Mouse (Mus musculus): ENCODE measurements around the gene Hfe. TPM values are rescaled to one million over a fixed set of nuclear protein-coding genes. Genes with fewer than 3 reads are reported as not detected.
A peak's percentile ranks its signal among the peaks of the same experiment; 100 is the strongest.
"Not testable (repeated sequence)": the region's sequence is repeated elsewhere in the genome, so short reads cannot be mapped to it uniquely, and the experiment has no call there.

The Hfe gene
- polyA plus RNA-seq, 1 experiment from 2014 or later, result 2.5 TPM

DNA sequence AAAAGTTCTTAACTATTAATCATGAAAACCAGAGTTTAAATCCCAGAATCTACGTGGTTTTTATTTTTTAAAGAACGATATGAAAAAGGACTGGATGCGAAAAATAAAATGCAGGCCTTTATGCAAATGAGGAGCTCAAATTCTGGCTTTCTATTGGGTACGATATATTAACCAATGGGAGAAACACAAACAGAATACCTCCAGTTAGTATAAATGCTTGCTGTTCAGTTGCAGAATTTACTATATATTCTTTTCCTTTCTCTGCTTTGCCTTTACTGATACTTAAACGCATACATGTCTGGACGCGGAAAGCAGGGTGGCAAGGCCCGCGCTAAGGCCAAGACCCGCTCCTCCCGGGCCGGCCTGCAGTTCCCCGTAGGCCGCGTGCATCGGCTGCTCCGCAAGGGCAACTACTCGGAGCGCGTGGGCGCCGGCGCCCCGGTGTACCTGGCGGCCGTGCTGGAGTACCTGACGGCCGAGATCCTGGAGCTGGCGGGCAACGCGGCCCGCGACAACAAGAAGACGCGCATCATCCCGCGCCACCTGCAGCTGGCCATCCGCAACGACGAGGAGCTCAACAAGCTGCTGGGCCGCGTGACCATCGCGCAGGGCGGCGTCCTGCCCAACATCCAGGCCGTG, 40.3 kb upstream of the Hfe start, which contains the start of gene Hist1h2ab:
TSS of gene Hist1h2ab (plus strand) at position 288 of the 639 bp plus-strand sequence.
- H3K36me3 ChIP-seq (replicated peaks); H3K27me3 ChIP-seq; H3K4me1 ChIP-seq; H3K9me3 ChIP-seq: not testable (repeated sequence)
- Histone ChIP-seq H3K9ac (peak within 1 kb of the TSS; percentile 56), H3K27ac (peak within 1 kb of the TSS; percentile 98), H3K4me3 (replicated peaks) (peak within 1 kb of the TSS; percentile 47), H3K4me2 (peak within 1 kb of the TSS; percentile 59)
- under 1% methylated on average over 35 of the region's 47 CpGs for WGBS
- peak; percentile 64 for ATAC-seq (ENCODE audit: low FRiP score)

DNA sequence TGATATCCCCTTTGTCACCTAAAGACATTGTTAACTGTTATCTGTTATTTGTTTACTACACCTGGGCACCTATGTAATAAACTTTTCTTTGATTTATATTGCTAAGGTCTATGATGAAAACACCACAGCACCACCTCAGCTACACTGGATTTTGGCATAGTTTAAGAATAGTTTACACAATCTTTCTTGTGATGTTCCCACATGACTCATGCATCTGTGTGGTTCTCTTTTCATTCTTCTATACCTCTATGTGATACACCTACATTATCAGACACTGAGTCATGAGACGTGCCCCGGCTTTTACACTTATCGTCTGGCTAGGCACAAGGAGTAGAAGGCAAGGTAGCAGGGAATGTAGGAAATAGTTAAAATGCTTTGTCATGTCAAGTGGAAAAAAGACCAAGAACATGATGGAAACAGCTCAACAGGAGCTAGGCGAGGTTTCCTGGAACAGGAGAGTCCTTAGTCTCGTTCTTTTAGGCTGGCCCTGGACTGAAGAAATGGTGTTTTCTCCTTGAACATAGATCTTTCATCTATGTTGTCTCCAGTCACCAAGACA, 39.0 kb upstream of the Hfe start:
- H3K27me3 ChIP-seq, result no peaks in the 10 kb centered on the region
- no peak overlapping the region for H3K4me3 ChIP-seq (replicated peaks)
- H3K27ac ChIP-seq, result peak overlapping the region; percentile 79
- H3K9ac ChIP-seq, result no peak overlapping the region
- peaks cover 9% of the 10 kb centered on the region for H3K4me1 ChIP-seq
- 92% methylated on average over 5 of the region's 5 CpGs for WGBS
- ATAC-seq (ENCODE audit: low FRiP score), result no peak
- no peak overlapping the region for H3K4me2 ChIP-seq
- H3K9me3 ChIP-seq, result no peaks in the 10 kb centered on the region
- H3K36me3 ChIP-seq (replicated peaks), result no peaks in the 10 kb centered on the region

DNA sequence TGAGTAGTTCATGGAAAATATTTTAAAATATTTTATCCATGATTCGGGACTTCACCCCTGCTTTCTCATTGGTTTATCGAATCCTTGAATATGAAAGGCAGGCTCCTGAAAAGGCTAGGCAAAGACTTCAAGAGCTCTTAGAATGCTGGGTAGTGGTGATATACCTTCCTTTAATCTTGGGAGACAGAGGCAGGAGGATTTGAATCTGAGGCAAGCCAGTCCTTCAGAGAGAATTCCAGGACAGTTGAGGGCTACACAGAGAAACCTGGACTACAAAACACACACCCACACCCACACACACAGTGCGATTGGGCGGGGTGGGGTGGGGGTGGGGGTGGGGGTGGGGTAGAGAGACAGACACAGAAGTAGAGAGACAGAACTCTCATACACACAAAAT, 37.2 kb upstream of the Hfe start:
- H3K9me3 ChIP-seq, result no peaks in the 10 kb centered on the region
- H3K4me2 ChIP-seq, result peak overlapping the region; percentile 63
- H3K27me3 ChIP-seq, result no peaks in the 10 kb centered on the region
- H3K4me1 ChIP-seq, result peaks cover 17% of the 10 kb centered on the region
- H3K4me3 ChIP-seq (replicated peaks), result 0 out of 2 replicates have a peak overlapping the region, but pooled peaks have one; percentile 4
- no peak for ATAC-seq (ENCODE audit: low FRiP score)
- peak overlapping the region; percentile 48 for H3K9ac ChIP-seq
- 7% methylated on average over 4 of the region's 4 CpGs for WGBS
- peak overlapping the region; percentile 99 for H3K27ac ChIP-seq
- no peaks in the 10 kb centered on the region for H3K36me3 ChIP-seq (replicated peaks)

DNA sequence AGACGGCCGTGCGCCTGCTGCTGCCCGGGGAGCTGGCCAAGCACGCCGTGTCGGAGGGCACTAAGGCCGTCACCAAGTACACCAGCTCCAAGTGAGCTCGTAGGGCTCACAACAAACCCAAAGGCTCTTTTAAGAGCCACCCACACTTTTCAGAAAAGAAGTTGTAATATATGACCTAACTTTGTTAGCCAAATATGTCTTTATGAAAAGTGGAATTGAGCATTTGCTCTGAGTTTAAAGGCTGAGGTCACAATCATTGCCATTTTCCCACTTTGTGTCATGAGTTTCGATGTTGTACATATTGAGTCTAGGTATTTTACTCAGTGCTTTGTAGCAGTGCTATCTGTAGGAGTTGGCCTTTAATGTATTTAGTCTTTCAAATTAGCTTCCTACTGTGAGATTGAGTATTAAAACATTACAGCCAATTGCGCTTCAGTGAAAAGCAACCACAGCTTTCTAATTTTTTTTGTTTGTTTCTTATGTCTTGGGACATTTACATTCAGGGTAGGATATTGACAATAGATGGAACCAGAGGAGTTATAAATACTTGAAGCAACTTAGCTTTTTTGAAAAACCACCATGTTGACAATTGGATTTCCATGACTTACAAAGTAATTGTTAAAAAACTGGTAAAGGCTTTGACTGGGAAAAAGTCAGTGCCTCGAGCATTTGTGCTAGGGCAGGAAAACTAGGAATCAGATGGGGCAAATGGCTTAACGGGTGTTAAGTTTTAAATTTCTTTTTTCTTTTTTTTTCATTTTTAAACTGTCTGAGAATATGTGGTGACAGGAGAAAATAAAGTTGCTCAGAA, 36.6 kb upstream of the Hfe start:
- H3K36me3 ChIP-seq (replicated peaks), result no peaks in the 10 kb centered on the region
- peak overlapping the region; percentile 99 for H3K27ac ChIP-seq
- peaks cover 17% of the 10 kb centered on the region for H3K4me1 ChIP-seq
- no peak for ATAC-seq (ENCODE audit: low FRiP score)
- H3K9me3 ChIP-seq, result no peaks in the 10 kb centered on the region
- peak overlapping the region; percentile 45 for H3K4me3 ChIP-seq (replicated peaks)
- peak overlapping the region; percentile 58 for H3K9ac ChIP-seq
- no peaks in the 10 kb centered on the region for H3K27me3 ChIP-seq
- peak overlapping the region; percentile 63 for H3K4me2 ChIP-seq
- 1% methylated on average over 11 of the region's 13 CpGs for WGBS

DNA sequence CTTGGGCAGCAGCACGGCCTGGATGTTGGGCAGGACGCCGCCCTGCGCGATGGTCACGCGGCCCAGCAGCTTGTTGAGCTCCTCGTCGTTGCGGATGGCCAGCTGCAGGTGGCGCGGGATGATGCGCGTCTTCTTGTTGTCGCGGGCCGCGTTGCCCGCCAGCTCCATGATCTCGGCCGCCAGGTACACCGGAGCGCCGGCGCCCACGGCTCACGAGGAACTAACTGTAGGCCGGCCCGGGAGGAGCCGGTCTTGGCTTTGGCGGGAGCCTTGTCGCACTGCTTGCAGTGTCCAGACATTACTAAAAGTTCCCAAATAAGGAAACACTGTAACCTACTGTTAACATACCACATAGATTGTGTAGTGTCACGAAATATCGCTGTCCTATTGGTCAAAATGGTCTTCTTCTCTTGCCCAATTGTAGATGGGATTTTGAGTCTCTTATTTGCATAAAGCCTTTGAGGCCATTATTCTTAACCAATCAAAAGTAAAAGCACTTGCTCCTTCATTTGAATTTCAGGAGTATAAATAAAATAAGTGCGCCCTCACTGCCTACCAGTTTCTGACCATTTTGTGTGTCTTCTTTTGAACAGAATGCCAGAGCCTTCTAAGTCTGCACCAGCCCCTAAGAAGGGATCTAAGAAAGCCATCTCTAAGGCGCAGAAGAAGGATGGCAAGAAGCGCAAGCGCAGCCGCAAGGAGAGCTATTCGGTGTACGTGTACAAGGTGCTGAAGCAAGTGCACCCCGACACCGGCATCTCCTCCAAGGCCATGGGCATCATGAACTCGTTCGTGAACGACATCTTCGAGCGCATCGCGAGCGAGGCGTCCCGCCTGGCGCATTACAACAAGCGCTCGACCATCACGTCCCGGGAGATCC, 35.8 kb upstream of the Hfe start, which contains the start of gene Hist1h2bb:
TSS of gene Hist1h2bb (plus strand) at position 534 of the 880 bp plus-strand sequence.
- under 1% methylated on average over 40 of the region's 58 CpGs for WGBS

DNA sequence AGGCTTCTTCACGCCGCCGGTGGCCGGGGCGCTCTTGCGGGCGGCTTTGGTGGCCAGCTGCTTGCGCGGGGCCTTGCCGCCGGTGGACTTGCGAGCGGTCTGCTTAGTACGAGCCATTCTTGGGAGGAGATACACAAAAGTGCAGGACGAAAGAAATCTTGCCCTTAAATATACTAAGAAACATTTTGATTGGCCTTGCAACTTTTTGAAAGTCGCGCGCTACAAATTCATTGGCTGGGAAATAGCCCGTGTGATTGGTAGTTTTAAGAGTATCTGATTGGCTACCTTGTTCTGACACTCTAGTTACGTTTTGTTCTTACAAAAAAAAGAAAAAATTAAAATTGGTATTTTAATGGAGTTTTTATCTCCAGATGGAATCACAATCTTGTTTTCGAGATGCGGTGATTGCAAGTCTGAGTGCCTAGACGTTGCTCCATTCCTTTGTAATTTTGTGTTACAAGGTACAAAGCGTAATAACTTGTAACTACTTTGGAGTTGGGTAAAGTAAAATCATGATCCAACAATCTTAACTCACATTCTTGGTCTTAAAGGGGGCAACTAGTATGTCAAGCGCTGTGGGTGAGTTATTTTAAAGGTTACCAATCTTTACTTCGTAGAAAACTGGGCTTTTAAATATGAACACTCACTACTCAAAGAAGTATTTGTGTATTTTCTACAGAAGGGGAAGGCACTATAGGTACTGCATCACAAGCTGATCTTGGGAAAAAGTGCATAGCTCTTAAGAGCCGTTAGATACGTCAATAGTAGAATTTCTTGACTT, 34.9 kb upstream of the Hfe start, which contains the start of gene Hist1h3c:
TSS of gene Hist1h3c (minus strand) at position 222 of the 781 bp plus-strand sequence.
- peak within 1 kb of the TSS; percentile 99 for H3K27ac ChIP-seq
- peak within 1 kb of the TSS; percentile 63 for H3K4me2 ChIP-seq
- H3K4me1 ChIP-seq, result peaks cover 21% of the 10 kb centered on the region
- under 1% methylated on average over 26 of the region's 28 CpGs for WGBS
- no peaks in the 10 kb centered on the region for H3K9me3 ChIP-seq
- H3K27me3 ChIP-seq, result no peaks in the 10 kb centered on the region
- peak within 1 kb of the TSS; percentile 75 for H3K9ac ChIP-seq
- H3K36me3 ChIP-seq (replicated peaks), result no peaks in the 10 kb centered on the region
- peak; percentile 72 for ATAC-seq (ENCODE audit: low FRiP score)
- H3K4me3 ChIP-seq (replicated peaks), result peak within 1 kb of the TSS; percentile 45

More for the DNA sequence above, 35.8 kb upstream of the Hfe start, which contains the start of gene Hist1h2bb:
- not testable (repeated sequence) for H3K9me3 ChIP-seq; H3K27me3 ChIP-seq; H3K36me3 ChIP-seq (replicated peaks)
- H3K27ac ChIP-seq, result peak within 1 kb of the TSS; percentile 99
- H3K4me2 ChIP-seq, result peak within 1 kb of the TSS; percentile 63
- H3K9ac ChIP-seq, result peak within 1 kb of the TSS; percentile 75
- H3K4me3 ChIP-seq (replicated peaks), result peak within 1 kb of the TSS; percentile 45
- H3K4me1 ChIP-seq, result peaks cover 17% of the 10 kb centered on the region
- ATAC-seq (ENCODE audit: low FRiP score), result peak; percentile 92

DNA sequence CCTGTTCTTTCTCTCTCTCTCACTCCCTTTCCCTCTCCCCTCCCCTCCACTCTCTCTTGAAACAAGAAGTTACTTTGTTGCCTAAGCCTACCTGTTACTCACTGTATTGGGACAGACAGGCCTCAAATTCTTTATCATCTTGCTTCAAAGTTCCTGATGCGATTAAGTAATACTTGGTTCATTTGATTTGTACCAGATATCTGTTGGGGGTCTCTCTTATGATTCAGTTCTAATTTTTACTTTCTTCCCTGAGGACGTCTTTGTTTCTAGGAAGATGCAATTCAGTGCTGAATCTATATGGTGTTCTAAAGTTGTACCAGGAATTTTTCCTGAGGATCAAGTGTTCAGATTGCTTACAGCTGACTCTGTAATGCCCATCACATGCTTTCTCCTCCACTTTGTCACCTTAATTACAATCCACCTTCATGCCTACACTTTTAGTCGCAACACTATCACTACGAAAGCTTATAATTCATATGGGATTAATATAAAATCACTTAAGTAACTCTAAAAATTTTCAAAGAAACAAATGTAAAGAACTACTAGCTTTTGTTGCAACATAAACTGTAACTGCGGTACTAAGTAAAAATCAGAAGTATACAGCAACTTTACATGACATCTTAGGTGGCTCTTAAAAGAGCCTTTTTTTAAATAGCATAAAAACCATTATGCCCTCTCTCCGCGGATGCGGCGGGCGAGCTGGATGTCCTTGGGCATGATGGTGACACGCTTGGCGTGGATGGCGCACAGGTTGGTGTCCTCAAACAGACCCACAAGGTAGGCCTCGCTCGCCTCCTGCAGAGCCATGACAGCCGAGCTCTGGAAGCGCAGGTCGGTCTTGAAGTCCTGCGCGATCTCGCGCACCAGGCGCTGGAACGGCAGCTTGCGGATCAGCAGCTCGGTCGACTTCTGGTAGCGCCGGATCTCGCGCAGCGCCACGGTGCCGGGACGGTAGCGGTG, 34.0 kb upstream of the Hfe start:
- WGBS, result under 1% methylated on average over 15 of the region's 36 CpGs
- Histone ChIP-seq H3K27me3 (no peaks in the 10 kb centered on the region), H3K9ac (peak overlapping the region; percentile 64), H3K27ac (peak overlapping the region; percentile 99), H3K36me3 (replicated peaks) (no peaks in the 10 kb centered on the region), H3K4me2 (peak overlapping the region; percentile 63), H3K4me1 (peaks cover 29% of the 10 kb centered on the region), H3K4me3 (replicated peaks) (peak overlapping the region; percentile 45), H3K9me3 (no peaks in the 10 kb centered on the region)
- no peak for ATAC-seq (ENCODE audit: low FRiP score)

DNA sequence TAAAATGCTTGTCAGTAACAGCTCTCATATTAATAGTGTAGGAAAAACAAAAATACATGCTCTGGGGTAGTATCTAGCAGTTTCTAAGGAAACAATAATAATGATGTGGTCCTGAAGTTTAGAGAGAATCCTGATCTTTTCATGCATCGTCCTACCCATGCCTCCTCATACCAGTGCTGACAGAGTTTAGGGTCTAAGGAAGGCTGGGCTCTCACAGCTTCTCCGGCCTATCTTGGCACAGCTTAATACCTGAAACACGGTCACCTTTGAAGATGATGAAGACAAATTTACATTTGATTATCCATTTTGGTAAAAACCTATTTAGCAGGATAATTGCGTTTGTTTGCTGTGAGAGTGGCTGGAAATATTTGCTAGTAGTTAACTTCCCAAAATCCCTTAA, 33.3 kb upstream of the Hfe start:
- no peaks in the 10 kb centered on the region for H3K9me3 ChIP-seq
- H3K4me1 ChIP-seq, result peaks cover 34% of the 10 kb centered on the region
- no peaks in the 10 kb centered on the region for H3K27me3 ChIP-seq
- H3K4me2 ChIP-seq, result peak overlapping the region; percentile 63
- ATAC-seq (ENCODE audit: low FRiP score), result no peak
- 44% methylated on average over 4 of the region's 4 CpGs for WGBS
- peak overlapping the region; percentile 64; the same call in 1 of the 2 replicates for H3K9ac ChIP-seq
- H3K36me3 ChIP-seq (replicated peaks), result no peaks in the 10 kb centered on the region
- peak overlapping the region; percentile 99 for H3K27ac ChIP-seq
- peak overlapping the region; percentile 45 for H3K4me3 ChIP-seq (replicated peaks)

DNA sequence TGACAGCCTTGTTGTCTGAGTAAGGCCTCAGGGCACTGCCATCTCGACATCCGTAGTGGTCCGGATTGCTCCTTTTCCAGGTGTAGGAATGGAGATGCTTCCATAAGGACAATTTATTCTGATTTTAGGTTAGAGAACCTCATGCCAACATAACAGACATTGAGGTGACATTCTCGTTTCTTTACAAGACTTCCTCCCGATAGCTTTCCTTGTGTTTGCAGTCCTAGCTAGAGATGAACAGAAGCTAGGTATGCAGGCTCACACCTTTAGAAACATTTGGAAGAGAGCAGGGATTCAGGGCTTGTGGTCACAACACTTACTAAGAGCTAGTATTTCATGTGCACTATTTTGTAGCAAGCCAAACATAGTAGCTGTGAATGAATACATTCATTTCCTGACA, 32.6 kb upstream of the Hfe start:
- no peaks in the 10 kb centered on the region for H3K27me3 ChIP-seq
- no peak overlapping the region for H3K9ac ChIP-seq
- ATAC-seq (ENCODE audit: low FRiP score), result no peak
- peaks cover 34% of the 10 kb centered on the region for H3K4me1 ChIP-seq
- H3K9me3 ChIP-seq, result no peaks in the 10 kb centered on the region
- H3K4me3 ChIP-seq (replicated peaks), result no peak overlapping the region
- no peaks in the 10 kb centered on the region for H3K36me3 ChIP-seq (replicated peaks)
- 88% methylated on average over 5 of the region's 5 CpGs for WGBS
- no peak overlapping the region for H3K4me2 ChIP-seq
- H3K27ac ChIP-seq, result 0 out of 2 replicates have a peak overlapping the region, but pooled peaks have one; percentile 53

DNA sequence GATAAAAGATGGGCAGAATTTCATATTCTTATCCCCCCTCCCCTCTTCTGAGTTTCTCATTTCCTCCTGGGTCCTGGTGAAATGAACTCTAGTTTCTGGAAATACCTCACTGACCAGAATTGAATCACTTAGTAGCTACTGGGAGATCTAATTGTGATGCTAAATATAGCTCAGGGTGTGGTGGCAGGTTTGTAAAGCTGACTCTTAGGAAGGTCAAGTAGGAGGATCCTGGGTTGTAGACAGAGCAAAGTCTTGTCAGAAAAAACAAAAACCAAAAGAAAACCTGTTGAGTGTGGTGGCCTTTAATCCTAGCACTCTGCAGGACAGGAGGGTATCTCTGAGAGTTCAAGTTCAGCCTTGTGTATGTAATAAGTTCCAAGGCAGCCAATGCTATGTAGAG, 31.4 kb upstream of the Hfe start:
- no peak overlapping the region for H3K27ac ChIP-seq
- no peak overlapping the region for H3K4me2 ChIP-seq
- H3K9ac ChIP-seq, result no peak overlapping the region
- H3K27me3 ChIP-seq, result no peaks in the 10 kb centered on the region
- H3K36me3 ChIP-seq (replicated peaks), result no peaks in the 10 kb centered on the region
- H3K4me3 ChIP-seq (replicated peaks), result no peak overlapping the region
- no peaks in the 10 kb centered on the region for H3K9me3 ChIP-seq
- H3K4me1 ChIP-seq, result peaks cover 31% of the 10 kb centered on the region
- no peak for ATAC-seq (ENCODE audit: low FRiP score)

All from forebrain, embryonic 12.5 days (tissue).